Mouse (Mus musculus) monocyte, adult 5-6 weeks (primary cell): ENCODE results near the gene Itk. TPM values are rescaled to one million over a fixed set of nuclear protein-coding genes. Genes with fewer than 3 reads are reported as not detected.

ENCODE experiments used
- ATAC-seq: fragments of 153-309, 156-312 bp; replicated peaks from 2 replicates; pipeline ENCODE4 v1.8.0; 2017; ENCODE audit warnings: mild to moderate bottlenecking; ENCODE audit not compliant: low TSS enrichment, insufficient number of reproducible peaks, severe bottlenecking, poor library complexity, low FRiP score
- total RNA-seq: library from RNA; stranded (forward); fragments of 200-1000, 200-491, 200-594 nt; gene quantifications from 3 replicates; pipeline ENCODE4 v1.2.3, GENCODE M21; 2017

Gene Itk
- total RNA-seq, 1 experiment from 2014 or later = 25.2 TPM

DNA sequence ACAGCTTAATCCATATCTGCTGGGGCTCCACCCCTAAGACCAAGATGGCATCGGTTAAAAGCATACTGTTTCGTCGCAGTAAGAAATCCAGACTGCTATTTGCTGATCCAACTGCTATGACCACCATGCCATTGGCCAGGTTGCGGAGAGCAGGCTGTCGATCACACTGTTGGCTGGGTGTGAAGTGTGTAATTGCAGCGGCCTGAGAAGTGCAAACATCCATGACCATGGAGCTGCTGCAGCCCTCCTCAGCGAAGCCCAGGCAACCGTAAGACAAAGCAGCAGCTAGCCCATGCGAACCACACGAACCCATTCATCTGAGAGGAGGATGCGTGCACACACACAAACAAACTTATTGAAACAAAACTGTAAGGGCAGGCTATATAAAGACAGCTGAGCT is 94.9 kb downstream of the Itk start:
- ATAC-seq = no peak

DNA sequence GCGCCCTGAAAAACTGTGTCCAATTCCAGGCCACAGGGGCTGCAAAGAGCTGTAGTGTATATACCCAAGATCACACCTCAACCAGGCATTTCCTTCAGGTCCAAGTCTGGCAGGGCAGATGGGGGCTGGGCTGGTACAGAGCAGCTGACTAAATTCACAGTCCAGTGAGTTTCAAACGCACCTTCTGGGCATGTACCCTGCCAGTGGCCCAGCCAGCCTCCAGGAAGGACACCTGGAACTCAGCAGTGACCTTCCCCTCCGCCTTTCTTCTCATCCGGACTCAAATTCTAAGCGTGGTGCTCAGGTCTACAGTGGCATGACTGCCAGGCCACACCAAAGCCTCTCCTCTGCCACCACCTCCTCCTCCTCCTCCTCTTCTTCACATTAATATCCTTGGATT is 95.8 kb downstream of the Itk start:
- no peak; the same call in 1 of the 2 replicates for ATAC-seq

DNA sequence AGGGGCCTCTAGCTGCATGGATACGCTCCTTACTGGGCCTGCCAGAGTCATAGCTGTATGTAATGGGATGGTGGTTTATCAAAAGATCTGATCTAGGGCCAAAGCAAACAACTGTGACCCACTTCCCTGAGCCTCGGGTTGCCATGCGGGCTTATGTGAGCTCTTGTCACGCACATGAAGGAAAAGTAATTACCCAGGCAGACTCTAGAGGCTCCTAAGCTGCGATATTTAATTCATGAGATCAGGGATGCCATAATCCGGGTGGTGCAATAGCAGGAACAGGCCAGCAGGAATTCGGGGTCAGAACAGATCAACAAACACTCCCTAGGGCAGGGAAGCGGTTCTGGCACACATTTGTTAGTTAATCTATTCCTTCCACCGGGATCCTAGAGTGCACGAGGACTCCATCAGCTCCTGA is 98.3 kb downstream of the Itk start:
- no peak for ATAC-seq

DNA sequence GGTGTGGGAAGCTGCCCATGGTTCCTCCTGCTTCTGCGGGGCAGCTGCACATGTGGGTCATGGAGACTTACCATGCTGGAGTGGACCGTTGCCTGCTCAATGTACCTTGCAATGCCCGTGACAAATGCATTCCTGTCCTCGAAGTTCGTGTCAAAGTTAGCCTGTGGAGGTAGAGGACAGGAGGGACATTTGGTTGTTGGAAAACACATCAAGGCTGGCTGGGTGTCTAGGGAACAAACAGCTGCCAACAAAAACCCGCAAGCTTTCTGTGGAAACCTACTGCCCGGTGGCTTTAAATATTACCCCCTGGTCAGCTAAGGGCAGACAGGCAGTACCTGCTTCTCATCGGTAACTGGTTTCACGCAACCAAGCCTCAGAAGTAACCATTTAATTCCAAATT is 99.8 kb downstream of the Itk start:
- no peak for ATAC-seq

DNA sequence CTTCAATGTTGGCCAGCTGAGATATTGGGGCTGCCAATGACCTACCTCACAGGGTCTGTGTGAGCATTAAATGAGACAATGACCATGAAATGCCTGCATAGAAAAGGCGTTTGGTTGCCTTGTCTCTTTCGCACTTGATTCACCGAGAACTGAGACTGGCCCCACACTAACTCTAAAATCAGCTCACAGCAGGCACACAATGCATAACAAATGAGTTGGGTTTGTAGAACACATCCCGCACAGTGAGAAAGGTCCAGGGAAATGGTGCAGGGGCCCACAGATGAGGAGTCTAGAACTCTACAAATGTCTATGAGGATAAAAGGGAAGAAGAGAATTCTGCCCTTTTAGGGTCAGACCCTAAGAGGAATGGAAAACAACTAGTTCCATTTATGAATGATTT is 100.3 kb downstream of the Itk start:
- ATAC-seq = no peak

DNA sequence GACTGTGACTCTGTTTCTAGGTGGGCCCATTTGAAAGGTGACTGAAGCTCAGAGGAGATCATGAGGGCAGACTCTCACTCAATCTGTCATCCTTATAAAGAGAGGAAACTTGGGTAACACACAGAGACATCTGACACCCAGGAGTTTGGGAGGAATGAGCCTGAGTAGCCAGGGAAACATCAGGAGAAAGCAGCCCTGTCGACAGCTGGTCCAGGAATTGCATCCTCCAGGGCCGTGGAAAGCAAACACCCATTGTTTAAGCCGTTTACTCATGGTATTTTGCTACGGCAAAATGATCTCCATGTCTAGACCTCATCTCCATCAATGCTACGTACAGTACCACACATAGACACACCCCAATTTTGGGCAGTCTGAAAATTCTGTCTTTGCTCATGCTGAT is 101.2 kb downstream of the Itk start:
- no peak for ATAC-seq

DNA sequence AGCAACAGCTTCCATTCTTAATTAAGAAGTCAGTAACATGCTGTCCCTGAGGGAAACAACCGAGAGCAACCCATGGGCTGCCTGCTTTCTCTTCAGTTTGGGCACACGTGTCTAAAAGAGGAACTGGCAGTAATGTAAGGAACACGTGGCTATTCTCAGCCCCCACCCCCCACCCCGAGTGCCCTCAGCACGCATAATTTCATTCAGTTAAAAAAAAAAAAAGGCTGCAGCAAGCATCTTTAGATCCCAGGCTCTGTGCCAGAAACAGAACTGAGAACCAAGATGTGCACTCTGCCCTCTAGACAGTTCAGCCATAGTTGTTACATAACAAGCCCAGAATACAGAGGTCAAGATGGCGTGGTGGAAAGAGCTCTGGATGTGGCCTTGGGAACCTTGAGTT is 102.5 kb downstream of the Itk start:
- ATAC-seq = peak; percentile 67

DNA sequence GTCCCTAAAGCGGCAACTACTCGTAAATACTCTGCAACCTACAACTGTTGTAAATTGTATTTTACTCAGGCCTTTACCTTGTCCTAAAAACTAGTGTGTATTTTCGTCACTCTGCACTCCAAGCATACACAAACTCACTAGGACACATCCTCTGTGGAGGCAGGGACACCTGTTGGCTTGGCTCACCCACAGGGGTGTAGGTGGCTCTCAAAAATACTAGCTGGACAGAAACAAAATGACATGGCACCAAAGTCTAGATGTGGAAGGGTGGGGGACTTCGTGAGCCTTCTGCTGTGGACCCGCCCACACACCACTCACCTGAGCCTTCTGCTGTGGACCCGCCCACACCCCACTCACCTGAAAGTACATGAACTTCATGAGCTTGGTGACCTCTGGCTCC is 105.5 kb downstream of the Itk start:
- ATAC-seq = no peak

DNA sequence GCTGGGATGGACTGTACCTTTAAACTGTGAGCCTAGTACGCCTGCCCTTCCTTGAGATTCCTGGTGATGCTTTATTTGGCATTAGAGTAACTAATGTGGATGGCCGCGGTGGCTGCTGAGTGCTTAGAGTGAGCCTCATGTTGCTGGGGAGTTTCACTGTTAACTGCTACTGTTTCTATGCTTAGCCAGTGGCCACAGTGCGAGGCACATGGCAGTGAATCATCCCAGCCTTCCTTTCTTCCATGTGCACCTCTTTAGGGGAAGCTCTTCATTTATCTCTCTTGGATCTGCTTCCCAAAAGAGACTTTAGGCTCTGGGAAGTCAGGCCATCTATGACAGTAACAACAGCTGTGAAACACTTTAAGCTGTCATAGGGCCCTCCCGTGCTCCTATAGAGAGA is 106.7 kb downstream of the Itk start:
- no peak for ATAC-seq

DNA sequence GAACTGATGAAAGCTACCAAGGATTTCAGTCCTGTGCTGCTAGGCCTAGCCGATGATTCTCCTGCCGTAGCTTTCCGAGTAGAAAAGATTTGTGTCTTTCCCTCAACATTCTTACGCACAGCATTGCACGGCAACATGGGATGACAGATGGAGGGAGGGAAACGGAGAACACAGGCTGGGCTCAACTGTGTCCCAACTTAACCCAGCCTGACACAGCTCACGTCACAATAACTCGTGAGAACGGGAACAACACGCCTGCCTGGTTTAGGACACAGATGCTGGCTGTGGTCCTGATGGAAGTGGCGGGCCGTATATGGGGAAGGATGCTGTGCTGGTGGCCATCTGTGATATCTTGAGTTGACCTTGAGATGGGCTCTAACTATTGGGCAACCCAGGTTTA is 110.6 kb downstream of the Itk start:
- no peak for ATAC-seq

DNA sequence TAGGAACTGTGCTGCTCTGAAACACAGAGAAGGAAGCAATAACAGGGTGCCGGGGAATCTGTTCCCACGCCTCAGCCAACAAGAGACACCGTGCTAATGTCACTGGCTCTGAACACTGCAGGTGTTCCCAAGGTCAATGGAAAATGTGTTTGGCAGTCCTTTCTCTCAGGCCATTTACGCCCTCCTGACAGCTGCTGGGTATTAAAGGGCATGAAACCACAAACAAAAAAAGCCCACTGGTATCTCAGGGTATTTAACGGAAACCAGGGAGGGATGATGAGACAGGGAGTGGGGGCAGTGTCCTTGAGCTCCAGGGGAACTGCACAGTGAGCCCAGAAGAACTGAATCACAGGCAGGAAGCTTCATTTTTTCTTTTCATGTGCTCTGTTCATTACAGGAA is 111.2 kb downstream of the Itk start:
- no peak for ATAC-seq

DNA sequence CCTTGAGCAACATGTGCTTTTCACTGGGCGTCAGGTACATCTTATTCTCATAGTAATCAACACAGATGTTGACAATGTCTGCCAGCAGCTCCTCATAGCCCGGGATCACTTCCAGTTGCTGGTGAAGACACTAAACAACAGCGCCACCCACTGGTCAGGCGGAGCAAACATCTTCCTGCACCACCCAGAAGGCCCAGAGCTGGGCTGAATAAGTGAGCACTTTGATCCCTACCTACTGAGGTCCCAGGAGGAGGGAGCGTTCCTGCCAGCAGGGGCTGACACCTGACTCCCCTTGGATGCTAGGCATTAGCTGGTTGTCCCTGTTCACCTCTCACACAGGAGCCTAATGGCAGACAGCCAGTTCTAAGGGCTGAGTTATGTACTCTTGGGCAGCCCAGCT is 112.5 kb downstream of the Itk start:
- ATAC-seq = 0 out of 2 replicates have a peak, but pooled peaks have one; percentile 19

DNA sequence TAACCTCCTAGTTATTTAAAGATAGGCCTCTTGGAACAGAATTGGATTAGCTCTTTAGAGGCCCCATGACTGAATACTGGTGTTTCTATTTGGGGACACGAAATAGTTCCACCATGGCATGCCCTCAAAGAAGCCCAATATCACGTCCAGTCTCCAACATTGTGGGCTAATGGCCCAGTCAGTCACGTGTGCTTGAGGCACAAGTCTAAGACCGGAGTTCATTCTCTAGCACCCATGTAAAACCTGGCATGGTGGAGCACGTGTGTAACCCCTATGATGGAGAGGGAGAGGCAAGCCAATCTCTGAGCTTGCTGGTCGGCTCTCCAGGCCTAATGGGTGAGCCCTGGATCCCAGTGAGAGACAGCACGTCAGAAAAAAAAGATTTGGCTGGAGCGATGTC is 113.1 kb downstream of the Itk start:
- no peak for ATAC-seq

DNA sequence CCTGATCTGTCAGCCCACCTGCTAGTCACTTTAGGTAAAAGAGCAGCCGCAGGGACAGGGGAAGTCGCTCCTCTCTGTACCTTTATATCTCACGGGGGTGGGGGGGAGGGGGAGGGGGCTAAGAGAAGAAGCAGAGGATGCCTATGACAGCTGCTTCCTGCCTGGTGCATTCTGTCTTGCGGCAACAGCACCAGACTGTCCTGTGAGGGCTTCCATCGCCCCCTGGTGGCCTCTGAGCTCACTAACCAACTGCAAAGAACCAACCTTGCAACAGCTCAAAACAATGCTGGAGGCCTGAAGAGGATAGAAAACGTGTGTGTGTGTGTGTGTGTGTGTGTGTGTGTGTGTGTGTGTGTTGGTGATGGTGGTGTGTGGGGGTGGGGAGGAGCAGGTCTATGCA is 114.0 kb downstream of the Itk start:
- ATAC-seq = peak; percentile 63

Other genes starting within 250 kb of the Itk start
- gene Nipal4, start 223.0 kb downstream of the Itk start, total RNA-seq = not detected in 3 replicates
- 0.39 to 0.53 TPM in 2 of 3 replicates, not detected in the other for gene Fndc9, start 154.0 kb downstream of the Itk start, total RNA-seq
- 120 to 188 TPM (median 136 TPM) in 3 replicates for gene Cyfip2, start 76.7 kb downstream of the Itk start, total RNA-seq
- gene Fam71b, start 7.0 kb upstream of the Itk start, total RNA-seq = not detected in 3 replicates
- 43.8 to 58.3 TPM (median 56.8 TPM) in 3 replicates for gene Med7, start 47.4 kb upstream of the Itk start, total RNA-seq
- 111 to 182 TPM (median 181 TPM) in 3 replicates for gene Havcr2, start 65.4 kb upstream of the Itk start, total RNA-seq
- gene Gm12169, start 134.7 kb upstream of the Itk start, total RNA-seq = not detected in 3 replicates
- gene BC053393, start 182.0 kb upstream of the Itk start, total RNA-seq = not detected in 3 replicates
- gene Dppa1, start 239.7 kb upstream of the Itk start, total RNA-seq = not detected in 3 replicates